8 mouse cellular contexts compared by ENCODE assay signal in genomic region chr10:81544296-81545160, GRCm38 (mm10). TPM values are rescaled to one million over a fixed set of nuclear protein-coding genes. Genes with fewer than 3 reads are reported as not detected.
DNase-seq lines count a peak whose midpoint lies in the region; ATAC-seq lines count a peak whose summit lies in the region.

No protein-coding gene starts in this region.

- whole genome bisulfite sequencing in limb, embryonic 10.5 days, result under 1% methylated on average over 92 of the region's 93 CpGs
- under 1% methylated on average over 93 of the region's 93 CpGs for WGBS in neural tube, embryonic 14.5 days

- no peaks in the 10 kb centered on the region for H3K9me3 ChIP-seq in limb, embryonic 10.5 days (replicated peaks)
- H3K9me3 ChIP-seq in neural tube, embryonic 14.5 days (ENCODE audit: control insufficient read depth, low read length), result no peaks in the 10 kb centered on the region

- ATAC-seq in neural tube, embryonic 14.5 days (ENCODE audit: low read depth), result peak; percentile 13

- H3K4me1 ChIP-seq in limb, embryonic 10.5 days, result peaks cover 49% of the 10 kb centered on the region
- peaks cover 30% of the 10 kb centered on the region for H3K4me1 ChIP-seq in neural tube, embryonic 14.5 days (ENCODE audit: control insufficient read depth, insufficient read depth, low read length)

- H3K36me3 ChIP-seq in limb, embryonic 10.5 days, result peaks cover 35% of the 10 kb centered on the region
- H3K36me3 ChIP-seq in neural tube, embryonic 14.5 days (ENCODE audit: control insufficient read depth, insufficient read depth, low read length), result no peaks in the 10 kb centered on the region

- H3K4me2 ChIP-seq in neural tube, embryonic 14.5 days (ENCODE audit: low read depth, low read length), result peak overlapping the region; percentile 66

- peak overlapping the region; percentile 94 for H3K27ac ChIP-seq in limb, embryonic 10.5 days
- peak overlapping the region; percentile 83 for H3K27ac ChIP-seq in neural tube, embryonic 14.5 days (ENCODE audit: low read depth, low read length)

- no peaks in the 10 kb centered on the region for H3K27me3 ChIP-seq in limb, embryonic 10.5 days (ENCODE audit: low read depth, poor library complexity, severe bottlenecking)
- H3K27me3 ChIP-seq in neural tube, embryonic 14.5 days (ENCODE audit: control insufficient read depth, insufficient read depth, low read length), result no peaks in the 10 kb centered on the region

- peak; percentile 57 for DNase-seq in embryo, embryonic 10 days (ENCODE audit: low spot score)
- no peak for DNase-seq in embryo, embryonic 9.5 days (ENCODE audit: extremely low spot score)
- DNase-seq in thymus, postnatal 4 days, result peak; percentile 76
- no peak for DNase-seq in thymus, postnatal 0 days (ENCODE audit: low spot score)
- DNase-seq in limb, embryonic 10.5 days (ENCODE audit: low spot score), result no peak
- DNase-seq in right cerebral cortex, postnatal 36 days (ENCODE audit: low spot score in 2 of 2), result no peak
- no peak for DNase-seq in frontal cortex, postnatal 10 days (ENCODE audit: low spot score in 2 of 2)

- peak overlapping the region; percentile 92 for H3K9ac ChIP-seq in neural tube, embryonic 14.5 days (replicated peaks; ENCODE audit: low read depth, low read length)

- H3K4me3 ChIP-seq in limb, embryonic 10.5 days, result peak overlapping the region; percentile 92
- peak overlapping the region; percentile 88 for H3K4me3 ChIP-seq in neural tube, embryonic 14.5 days (ENCODE audit: low read depth, low read length)

RNA-seq across cellular contexts. Expression of gene Gna11, which starts 0.5 kb away (rescaled TPM):
- 28.5 and 30.0 TPM in 2 replicates for polyA plus RNA-seq in thymus, postnatal 0 days (2015; fragmentation: Nextera tagmentation; extraction: Ambion mirVana)
- 88.5 and 91.5 TPM in 2 replicates for polyA plus RNA-seq in limb, embryonic 10.5 days (2016; fragmentation: Nextera tagmentation; extraction: Ambion mirVana)
- polyA plus RNA-seq in neural tube, embryonic 14.5 days (2014; fragmentation: Nextera tagmentation; extraction: Ambion mirVana), result 81.1 and 89.8 TPM in 2 replicates

RNA-seq across cellular contexts. Expression of gene Aes, which starts 14.8 kb away (rescaled TPM):
- polyA plus RNA-seq in thymus, postnatal 0 days (2015; fragmentation: Nextera tagmentation; extraction: Ambion mirVana), result 683 and 740 TPM in 2 replicates
- polyA plus RNA-seq in limb, embryonic 10.5 days (2016; fragmentation: Nextera tagmentation; extraction: Ambion mirVana), result 337 and 432 TPM in 2 replicates
- 347 and 599 TPM in 2 replicates for polyA plus RNA-seq in neural tube, embryonic 14.5 days (2014; fragmentation: Nextera tagmentation; extraction: Ambion mirVana)

RNA-seq across cellular contexts. Expression of gene Gna15, which starts 20.5 kb away (rescaled TPM):
- polyA plus RNA-seq in thymus, postnatal 0 days (2015; fragmentation: Nextera tagmentation; extraction: Ambion mirVana), result 3.5 TPM in 2 replicates
- polyA plus RNA-seq in limb, embryonic 10.5 days (2016; fragmentation: Nextera tagmentation; extraction: Ambion mirVana), result 0.80 and 2.0 TPM in 2 replicates
- polyA plus RNA-seq in neural tube, embryonic 14.5 days (2014; fragmentation: Nextera tagmentation; extraction: Ambion mirVana), result 0.40 and 1.9 TPM in 2 replicates

RNA-seq across cellular contexts. Expression of gene Tle2, which starts 29.8 kb away (rescaled TPM):
- polyA plus RNA-seq in thymus, postnatal 0 days (2015; fragmentation: Nextera tagmentation; extraction: Ambion mirVana), result 2.4 and 2.9 TPM in 2 replicates
- polyA plus RNA-seq in limb, embryonic 10.5 days (2016; fragmentation: Nextera tagmentation; extraction: Ambion mirVana), result 17.1 and 28.2 TPM in 2 replicates
- polyA plus RNA-seq in neural tube, embryonic 14.5 days (2014; fragmentation: Nextera tagmentation; extraction: Ambion mirVana), result 32.4 and 37.3 TPM in 2 replicates

RNA-seq across cellular contexts. Expression of gene S1pr4, which starts 44.6 kb away (rescaled TPM):
- 22.2 and 25.6 TPM in 2 replicates for polyA plus RNA-seq in thymus, postnatal 0 days (2015; fragmentation: Nextera tagmentation; extraction: Ambion mirVana)
- 0.34 and 0.39 TPM in 2 replicates for polyA plus RNA-seq in limb, embryonic 10.5 days (2016; fragmentation: Nextera tagmentation; extraction: Ambion mirVana)
- 0.29 and 0.79 TPM in 2 replicates for polyA plus RNA-seq in neural tube, embryonic 14.5 days (2014; fragmentation: Nextera tagmentation; extraction: Ambion mirVana)

Comparison
In these comparisons a context has a peak if more than half of its experiments do, and no peak if none do; other contexts are left out.
1. DNase-seq: peak in embryo, embryonic 10 days (single experiment) and thymus, postnatal 4 days (single experiment); none in embryo, embryonic 9.5 days (single experiment), thymus, postnatal 0 days (single experiment), limb, embryonic 10.5 days (single experiment), right cerebral cortex, postnatal 36 days (0 of 2) and frontal cortex, postnatal 10 days (0 of 2).